Mouse (Mus musculus) left cerebral cortex, adult 9 months (tissue): Measurements from ENCODE around the gene Atp5mpl.
"Not testable (repeated sequence)": the region's sequence is repeated elsewhere in the genome, so short reads cannot be mapped to it uniquely, and the experiment has no call there.

Experiments used
- DNase-seq, 2 experiments: peaks; one replicate each; pipeline ENCODE4 v3.0.0; 2022; ENCODE audit warnings: low spot score in 2 of 2

Atp5mpl gene

DNA sequence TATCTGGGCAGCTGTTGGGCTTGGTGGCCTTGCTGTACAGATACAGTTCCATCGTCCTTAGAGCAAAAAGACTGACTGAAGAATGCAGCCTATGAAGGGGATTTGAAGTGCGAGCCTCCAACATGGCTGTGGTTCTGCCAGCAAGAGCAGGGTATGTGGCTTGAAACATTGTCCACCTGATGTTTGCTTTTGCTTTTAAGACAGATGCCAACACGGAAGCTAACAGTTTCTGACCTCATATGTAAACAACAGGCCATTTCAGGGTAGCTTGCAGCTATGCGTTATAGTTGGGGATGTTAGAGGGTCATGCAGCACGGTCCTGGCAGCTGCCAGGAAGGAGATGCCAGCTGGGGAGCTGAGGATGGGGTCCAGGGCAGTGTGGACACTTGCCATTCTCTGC lies 16.3 kb downstream of the Atp5mpl start:
- no peak for DNase-seq

DNA sequence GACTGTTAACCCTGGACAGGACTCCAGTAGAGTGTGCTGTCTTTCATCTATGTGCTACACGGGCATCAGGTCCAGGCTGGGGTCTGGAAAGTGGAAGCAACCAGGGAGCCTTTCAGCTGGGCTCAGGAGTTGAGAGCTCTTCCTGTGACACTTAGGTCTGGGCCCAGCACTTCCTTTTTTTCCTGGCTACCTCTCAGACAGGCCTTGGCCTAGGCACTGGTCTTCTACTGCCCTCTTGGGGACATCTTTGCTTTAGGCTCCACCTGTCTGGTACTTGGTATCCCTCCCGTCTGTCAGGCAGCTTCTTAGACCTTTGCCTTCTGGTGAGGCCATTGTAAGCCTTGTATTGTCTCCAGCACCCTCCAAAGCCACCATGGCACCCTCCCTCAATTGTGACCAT lies 20.1 kb downstream of the Atp5mpl start:
- DNase-seq = peak in 1 of 2 experiments; percentile 65

DNA sequence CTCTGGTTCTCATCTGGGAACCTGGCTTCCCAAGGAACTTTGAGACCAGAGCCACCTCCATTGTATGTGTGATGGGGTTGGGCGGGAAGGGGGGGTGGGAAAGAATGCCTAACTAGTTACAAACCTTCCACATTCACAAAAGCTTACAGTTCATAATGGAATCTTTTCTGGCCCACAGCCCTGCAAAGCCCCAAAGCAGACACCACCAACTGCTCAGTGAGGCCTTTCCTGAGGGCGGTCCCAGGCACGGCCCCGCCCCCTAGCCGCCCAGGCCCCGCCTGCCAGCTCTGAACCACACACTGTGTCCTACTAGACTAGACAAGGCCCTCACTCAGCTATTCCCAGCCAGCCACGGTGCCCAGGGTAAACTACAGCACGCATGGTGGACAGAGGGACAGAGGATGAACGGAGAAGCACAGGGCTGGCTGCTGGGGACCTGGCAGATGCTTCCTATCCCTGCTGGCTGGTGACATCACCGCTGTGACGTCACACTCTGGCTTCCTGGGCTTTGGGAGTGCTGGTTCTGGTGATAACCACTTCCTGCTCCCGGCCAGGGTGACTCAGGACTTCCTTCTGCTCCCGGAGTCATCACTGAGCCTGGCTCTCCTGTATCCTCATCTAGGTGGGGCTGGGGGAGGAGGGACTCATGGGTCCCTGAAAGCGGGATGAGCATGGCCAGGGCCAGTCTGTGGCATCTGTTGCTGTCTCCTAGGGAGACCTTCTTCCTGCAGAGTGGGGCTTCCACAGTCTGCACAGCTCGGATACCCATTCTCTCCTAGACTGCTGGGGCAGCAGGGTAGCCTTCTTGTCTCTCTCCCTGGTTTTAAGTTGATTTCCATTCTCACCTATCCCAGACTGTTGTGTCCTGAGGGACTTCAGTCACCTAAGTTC lies 20.8 kb downstream of the Atp5mpl start:
- not testable (repeated sequence) for DNase-seq

DNA sequence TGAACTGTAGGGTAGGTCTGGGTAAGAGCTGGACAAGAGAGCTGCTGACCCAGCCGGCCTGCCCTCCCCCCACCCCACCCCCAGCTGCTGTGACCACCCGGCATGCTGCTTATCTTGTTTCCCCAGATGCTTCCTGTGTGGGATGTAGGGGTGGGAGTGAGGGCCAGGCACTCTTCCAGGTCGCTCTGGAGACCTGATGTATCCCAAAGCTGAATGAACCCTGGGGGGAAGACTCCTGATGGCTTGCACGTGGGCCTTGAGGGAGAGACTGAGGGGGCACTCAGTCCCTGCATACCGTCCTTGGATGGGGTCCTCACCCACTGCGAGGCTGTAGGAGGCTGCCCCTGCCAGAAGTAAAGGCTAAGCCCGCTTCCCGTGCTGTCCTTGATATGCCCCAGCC lies 21.7 kb downstream of the Atp5mpl start:
- no peak for DNase-seq

DNA sequence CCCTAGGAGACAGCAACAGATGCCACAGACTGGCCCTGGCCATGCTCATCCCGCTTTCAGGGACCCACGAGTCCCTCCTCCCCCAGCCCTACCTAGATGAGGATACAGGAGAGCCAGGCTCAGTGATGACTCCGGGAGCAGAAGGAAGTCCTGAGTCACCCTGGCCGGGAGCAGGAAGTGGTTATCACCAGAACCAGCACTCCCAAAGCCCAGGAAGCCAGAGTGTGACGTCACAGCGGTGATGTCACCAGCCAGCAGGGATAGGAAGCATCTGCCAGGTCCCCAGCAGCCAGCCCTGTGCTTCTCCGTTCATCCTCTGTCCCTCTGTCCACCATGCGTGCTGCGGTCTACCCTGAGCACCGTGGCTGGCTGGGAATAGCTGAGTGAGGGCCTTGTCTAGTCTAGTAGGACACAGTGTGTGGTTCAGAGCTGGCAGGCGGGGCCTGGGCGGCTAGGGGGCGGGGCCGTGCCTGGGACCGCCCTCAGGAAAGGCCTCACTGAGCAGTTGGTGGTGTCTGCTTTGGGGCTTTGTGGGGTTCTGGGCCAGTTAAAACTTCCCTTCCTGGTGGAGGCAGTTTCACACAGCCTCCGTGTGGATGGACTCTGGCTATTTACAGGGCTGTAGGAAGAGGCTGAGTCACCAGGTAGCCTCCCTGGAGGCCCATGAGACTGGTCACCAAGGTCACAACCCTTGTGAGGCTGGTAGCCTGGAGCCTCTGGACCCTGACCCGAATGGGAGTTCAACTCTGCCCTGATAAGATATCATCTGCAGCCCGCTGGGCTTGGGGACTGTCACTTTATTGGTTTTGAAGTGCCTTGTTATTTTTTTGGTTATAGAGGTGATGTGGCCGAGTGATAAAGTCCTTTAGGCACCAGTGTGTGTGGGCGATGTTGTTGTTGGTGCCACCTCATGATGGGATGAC lies 22.5 kb downstream of the Atp5mpl start:
- not testable (repeated sequence) for DNase-seq

DNA sequence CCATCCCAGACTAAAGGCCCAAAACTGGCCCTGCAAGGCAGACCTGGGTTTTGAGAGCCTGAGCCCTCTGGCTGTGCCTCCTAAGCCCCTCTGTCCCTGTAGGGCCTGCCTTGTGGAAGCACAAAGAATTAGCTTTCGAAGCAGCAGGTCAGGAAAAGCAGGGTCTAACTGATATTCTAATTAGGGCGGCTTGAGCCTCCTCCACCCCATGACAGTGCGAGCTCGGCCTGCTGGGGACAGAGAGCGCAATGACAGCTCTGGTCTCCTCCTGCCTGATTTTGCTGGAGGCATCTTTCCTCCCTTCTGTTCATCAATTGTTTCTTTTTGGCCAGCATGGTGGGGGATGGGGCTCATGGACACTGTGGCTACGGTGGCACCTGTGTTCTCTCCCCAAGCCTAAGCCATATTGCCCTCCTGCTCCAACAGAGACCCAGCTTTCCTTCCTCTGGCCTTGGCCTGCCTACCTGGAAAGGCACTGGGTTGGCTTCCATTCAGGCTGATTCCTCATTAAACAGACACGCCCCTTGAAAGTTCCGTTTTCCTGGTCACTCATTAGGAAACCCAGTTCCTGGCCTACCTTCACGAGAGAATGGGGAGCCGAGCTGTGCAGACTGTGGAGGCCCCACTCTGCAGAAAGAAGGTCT lies 23.2 kb downstream of the Atp5mpl start:
- DNase-seq = no peak

DNA sequence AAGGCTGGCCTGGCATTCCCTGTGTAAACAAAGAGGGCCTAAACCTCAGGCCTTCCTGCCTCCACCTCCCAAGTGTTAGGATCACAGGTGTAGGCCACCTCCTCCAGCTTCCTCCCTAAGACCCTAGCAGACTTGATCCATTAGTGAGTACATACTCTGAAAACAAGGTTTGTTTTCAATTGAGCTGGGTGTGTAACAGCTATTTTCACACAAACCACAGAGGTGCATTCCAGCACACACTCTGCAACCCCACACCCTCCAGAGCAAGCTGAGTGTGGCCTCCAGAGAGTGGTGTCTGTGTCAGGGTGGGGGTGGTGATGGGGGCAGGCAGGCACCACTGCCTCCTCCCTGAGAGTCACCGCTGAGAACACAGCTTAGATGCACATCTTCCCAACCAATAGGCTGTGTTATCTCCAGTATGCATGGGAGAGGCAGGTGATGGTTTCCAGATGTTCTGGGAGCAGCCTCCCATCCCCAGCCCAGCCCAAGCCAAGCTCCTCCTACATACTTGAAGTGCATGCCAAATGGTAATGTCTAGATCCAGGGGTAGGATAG lies 28.1 kb downstream of the Atp5mpl start:
- no peak for DNase-seq

DNA sequence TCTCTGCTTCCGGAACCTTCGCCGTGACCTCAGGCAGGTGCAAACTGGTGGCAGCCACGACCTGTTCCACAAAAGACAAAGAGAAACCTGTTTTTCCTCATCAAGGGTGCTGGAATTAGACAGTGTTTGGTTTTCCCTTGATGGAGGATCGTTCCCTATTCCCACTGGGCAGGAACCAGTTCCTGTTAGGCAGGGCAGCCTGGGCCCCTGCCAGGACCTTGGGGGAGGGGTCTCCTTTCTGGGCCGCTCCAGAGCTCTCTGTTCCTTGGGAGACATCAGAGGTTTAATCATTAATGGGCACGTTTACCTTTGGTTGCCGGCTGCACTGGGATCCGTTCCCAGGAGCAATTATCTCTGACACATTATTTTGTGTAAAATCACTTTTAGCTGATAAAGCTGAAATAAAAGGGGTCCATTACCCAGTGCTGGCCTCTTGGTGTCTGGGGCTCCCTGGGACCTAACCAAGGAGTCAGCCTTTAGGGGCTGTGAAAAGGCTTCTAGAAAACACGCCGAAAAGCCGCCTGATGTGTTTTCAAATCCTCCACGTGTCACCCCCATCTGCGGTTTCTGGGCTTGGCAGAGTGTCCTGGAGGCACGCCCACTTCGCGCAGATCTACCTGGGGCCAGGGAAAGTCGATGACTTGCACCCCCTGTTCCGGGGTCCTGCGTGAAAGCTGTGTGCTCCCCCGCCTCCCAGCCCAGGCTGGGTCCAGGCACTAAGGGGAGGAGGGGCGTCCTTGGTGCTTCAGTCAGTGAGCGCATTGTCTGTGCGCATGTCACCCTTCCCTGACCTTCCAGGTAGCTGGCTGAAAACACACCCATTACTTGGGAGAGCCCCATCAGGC lies 29.8 kb downstream of the Atp5mpl start:
- DNase-seq = no peak

DNA sequence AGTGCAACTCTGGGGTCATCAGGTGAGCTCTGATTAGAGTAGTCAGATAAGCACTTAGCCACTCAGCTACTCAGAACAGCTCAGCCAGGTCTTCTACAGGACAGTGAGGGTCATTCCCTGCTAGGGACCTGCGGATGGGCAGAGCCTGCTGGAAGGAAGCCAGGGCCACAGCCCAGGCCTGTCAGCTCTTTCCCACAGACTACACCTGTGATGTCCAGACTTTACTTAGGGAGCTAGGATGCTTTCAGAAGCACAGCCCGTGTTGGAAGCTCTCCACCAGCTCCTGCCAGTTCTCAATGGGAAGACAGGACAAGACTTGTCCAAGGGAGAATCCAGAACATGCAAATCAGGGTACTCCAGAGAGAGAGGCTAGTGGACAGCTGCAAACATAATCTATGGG lies 32.8 kb downstream of the Atp5mpl start:
- DNase-seq = no peak

DNA sequence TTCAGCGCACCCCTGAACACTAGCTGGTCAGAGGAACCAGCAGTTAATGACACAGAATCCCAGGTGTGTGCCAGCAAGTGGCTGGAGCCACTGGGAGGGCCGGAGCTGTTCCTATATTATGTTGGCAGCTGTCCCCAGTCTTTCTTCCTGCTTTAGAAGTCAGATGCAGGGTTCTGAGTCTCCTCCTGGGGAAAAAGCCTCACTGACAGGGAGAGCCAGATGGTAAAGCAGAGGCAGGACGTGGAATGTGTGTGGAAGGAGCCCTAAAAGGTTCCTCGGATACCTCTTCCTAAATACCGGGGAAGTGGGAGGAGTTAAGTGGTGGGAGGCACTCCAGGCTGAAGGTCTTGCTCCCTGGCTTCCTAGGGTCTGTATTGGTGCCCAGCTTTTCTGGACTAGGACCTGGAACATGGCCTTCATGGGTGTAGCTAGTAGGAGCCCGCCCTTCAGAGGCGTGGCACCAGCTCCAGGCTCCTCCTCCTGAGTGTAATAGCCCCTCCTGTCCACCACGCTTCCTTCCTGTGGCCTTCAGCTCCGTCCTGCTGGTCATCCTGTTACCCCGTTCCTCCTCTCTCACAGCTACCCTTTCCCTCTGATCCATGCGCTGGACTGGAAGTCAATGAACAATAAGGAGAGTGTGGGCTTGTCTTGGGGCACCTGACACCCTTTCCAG lies 33.6 kb downstream of the Atp5mpl start:
- DNase-seq = no peak

DNA sequence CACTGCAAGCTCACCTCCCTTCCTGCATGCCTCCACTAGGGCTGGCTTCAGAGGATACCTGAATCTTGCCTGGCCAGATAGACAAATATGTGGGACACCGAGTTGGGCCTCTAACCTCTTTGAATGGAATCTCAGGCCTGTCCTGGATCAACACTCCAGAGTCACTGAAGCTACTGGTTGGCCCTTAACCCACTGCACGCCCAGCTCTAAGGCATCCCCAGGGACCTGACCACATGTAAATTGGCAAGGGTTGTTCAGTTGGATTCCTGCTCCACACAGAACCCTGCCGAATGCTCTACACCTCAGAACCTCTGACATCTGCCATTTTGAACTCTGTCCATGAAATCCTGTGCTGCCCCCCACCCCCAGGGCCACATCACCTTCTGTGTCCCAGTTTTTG lies 34.3 kb downstream of the Atp5mpl start:
- DNase-seq = no peak

DNA sequence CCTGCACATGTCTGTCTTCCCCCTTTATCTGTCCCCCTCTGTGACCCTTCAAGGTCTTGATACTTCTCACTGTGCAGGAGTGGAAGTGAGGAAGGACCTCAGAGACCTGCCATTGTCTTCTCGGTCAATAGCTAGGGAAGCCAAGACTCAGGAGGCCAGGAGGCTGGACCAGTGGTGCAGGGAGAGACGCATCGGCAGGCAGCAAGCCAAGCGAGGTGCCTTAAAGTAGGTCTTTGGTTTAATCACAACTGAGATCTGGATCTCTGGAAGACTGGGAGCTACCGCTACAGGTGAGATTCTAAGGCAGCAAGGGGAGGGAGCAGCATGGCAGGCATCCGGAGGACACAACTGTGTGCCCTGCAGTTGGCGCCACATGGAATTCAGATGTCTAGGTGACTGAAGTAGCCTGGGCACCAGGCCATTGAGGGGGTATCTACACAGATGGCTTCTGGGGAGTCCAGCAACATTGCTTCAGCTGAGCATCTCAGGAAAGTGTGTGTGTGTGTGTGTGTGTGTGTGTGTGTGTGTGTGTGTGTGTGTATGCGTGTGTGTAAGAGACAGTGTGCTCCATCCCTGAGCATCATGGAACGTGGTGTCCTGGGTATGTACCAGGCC lies 35.3 kb downstream of the Atp5mpl start:
- no peak for DNase-seq

DNA sequence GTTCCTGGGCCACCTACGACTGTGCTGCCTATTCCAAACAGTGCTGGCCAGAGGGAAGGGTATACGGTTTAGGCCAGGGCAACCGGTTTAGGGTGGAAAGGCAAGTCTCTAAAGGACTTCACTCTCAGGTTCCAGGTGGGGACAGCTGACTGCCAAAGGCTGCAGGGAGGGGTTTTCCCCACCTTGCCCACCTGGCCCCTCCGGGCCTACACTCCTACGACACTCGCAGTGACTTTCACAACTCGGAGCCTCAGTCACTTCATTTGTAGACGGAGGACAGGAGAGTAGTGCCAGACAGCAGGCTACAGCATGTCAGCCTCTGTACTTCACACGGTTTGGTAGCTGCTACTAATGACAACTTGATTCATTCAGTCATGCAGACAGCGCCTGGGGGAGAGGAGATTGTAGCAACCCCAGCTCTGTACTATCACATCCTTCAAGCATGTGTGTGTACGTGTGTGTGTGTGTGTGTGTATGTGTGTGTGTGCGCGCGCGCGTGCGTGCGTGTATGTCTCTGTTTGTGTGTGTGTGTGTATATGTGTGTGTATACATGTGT lies 38.3 kb downstream of the Atp5mpl start:
- no peak for DNase-seq

DNA sequence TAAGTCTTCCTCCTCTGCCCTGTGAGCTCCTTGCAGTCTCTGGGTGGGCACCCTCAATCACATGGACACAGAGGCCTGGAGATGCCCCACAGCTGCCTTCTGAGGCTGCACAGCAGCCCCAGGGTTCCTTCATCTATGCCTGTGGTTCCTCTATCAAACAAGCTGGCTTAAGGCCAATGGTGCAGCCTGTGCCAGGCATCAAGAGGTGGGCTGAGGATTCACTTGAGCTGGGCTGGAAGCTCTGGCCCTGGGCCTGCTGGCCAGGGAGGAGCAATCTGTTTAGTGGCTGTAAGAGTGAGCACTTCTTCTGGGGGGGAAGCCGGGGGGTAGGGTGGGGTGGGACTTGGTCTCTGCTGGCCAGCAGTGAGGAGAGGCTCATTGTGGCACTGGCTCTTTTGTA lies 39.4 kb downstream of the Atp5mpl start:
- no peak for DNase-seq

DNA sequence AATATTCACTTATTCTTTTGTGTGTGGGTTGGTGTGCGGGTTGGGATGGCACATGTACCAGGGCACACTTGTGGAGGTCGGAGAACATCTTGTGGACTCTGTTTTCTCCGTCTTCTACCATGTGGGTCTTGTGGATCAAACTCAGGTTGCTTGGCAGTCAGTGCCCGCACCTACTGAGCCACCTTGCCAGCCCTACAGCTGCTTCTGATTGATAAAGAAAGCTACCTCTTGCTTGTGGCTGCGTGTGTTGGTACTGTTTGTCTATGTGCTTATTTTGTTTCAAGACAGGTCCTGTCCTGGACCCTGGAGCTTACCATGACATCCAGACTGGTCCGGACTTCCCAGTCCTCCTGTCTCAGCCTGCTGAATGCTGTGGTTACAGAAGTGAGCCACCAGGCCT lies 43.7 kb downstream of the Atp5mpl start:
- no peak for DNase-seq

DNA sequence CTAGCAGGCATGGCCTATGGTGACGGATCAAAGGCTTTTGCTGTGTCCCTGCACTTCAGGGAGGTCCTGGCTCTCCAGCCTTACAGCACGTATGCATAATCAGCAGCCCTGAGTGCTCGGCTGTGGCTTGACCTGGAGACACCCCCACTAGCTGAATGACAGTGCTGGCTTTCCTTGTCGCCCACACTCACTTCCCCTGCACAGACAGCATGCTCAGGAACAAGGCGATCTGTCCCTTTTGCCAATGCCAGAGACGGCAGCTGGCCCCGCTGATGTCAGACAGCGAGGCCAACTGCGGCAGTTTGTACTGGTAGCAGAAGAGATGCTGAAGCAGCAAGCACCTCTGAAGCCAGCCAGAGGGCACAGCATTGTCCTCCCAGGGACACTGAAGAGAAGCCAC lies 46.7 kb downstream of the Atp5mpl start:
- DNase-seq = peak in 1 of 2 experiments; percentile 56

DNA sequence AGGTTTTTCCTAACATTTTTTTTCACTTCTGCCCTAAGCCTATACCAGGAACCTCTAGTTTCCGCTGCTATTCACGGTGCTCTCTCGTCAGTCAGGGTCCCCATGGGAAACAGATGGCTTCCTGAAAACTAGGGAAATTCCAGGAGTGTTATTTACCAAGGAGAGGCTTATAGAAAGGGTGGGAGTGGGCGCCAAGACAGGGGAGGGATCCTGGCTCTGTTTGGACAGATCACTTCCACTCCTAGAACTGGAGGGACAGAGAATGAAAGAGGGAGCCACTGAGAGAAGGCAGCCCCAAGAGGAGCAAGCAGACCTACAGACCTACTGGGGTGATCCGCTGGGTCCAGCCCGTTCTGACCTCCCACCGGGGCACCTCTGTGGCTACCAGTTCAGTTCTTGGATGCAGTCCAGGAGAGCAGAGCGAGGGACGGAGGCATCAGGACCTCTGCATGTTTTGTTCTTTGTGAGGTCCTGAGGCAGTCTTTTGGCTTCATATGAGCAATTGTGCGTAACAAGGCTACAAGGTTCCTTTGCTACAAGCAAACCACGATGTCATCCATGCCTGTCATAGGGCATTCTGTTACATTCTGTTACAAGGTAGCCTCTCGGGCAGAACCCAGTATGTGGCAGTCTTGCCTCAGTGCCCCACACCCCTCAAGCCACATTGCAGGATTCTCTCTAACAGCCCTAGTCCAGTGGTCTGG lies 50.1 kb downstream of the Atp5mpl start:
- DNase-seq = no peak

DNA sequence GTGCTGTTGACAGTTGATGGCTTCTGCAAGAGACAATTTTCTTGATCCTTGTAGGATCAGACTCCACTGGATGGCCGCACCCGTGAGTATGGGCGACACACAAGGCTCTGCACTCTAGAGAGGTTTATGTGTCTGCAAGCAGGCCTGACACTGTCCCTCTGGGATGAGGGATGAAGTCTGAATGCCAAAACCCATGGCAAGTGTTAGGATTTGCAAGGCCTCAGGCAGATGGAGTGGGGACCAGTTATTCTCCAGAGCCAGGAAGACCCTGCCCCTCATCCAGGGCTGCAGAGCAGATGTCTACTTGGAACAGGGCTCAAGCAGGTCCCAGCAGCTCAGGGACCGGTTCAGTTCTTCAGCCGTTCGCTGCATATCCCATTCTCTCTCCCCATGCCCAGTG lies 51.0 kb downstream of the Atp5mpl start:
- no peak for DNase-seq

DNA sequence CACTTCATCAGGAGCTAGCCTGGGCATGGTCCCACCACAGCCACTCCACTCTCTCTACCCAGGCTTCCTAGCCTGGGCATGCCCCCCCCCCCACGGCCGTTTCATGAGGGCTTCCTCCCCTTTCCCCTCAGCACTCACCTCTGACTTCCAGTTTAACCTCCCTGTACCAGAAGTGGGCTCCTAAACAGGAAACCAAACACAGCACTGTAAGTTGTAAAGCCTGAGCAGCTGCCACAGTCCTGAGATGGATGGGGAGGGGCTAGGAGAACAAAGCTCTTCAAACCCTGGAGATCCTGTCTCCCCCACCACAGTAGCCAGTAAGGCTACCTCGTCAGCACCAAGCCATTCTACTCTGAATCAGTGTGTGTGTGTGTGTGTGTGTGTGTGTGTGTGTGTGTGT lies 52.7 kb downstream of the Atp5mpl start:
- no peak for DNase-seq
